Mouse (Mus musculus) spleen, adult 2 months (tissue): ENCODE data around the gene Phc3.

Experiments used
- CTCF ChIP-seq: fragments of 200-500 bp; IDR thresholded peaks from 2 replicates; pipeline ENCODE4 v1.5.1; 2011; ENCODE audit warnings: mild to moderate bottlenecking, inconsistent platforms; ENCODE audit not compliant: insufficient read depth, insufficient read length, insufficient replicate concordance; ENCODE audit errors: extremely low read depth
- POLR2A ChIP-seq: fragments of 200-500 bp; IDR thresholded peaks from 2 replicates; pipeline ENCODE4 v1.6.1; 2011; ENCODE audit warnings: low read depth, low read length, inconsistent platforms

DNA sequence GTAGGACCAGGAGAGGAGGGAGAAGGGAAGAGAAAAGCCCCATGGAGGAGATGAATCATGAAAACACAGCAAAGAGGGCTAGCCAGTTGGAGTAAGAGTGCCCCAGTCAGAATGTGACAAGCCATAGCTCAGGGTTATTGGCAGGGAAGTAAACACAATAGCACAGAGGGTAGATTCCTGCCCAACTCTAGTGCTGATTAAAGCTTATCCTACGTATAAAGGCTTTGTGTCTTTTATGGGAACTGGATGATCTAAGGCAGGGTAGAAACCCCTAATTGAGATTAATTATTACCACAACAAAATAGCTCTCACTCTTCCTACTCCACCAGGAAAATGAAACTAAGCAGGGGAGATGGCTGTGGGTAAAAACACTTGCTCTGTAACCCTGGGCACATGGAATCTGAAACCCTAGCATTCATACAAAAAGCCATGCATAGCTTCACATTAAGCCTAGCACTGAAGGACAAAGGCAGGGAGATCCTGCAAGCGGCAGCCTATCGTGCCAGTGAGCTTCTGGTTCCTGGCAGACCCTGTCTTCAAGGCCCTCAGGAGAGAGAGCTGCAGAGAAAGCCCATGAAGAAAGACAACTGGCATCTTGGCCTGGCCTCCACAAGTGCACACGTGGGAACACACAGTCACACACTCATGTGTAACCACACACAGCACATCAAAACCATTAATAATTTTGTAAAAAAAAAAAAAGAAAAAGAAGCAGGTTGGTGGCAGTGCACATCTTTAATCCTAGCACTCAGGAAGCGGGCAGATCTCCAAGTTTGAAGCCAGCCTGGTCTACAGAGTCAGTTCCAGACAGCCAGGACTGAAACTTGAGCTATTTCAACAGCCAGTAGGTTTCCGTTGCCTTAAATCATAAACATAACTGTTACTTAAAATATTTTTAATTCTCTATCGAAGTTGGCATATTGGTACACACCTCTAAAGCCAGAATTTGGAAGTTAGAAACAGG lies 9.1 kb downstream of the Phc3 start:
- TF ChIP-seq CTCF (no peak), POLR2A (no peak)
